Mouse (Mus musculus) layer of hippocampus, adult 6 months (tissue): ENCODE data around the gene Clca3a2. TPM values are rescaled to one million over a fixed set of nuclear protein-coding genes. Genes with fewer than 3 reads are reported as not detected.

ENCODE experiments used
- long read RNA-seq, 2 experiments: library from polyadenylated mRNA; unstranded; transcript quantifications; one replicate each; pipeline ENCODE4 v2.0.0; 2019 to 2020
- polyA plus RNA-seq: library from polyadenylated mRNA; unstranded; fragments of <200 nt; fragmentation: Nextera tagmentation; gene quantifications from 2 replicates; pipeline ENCODE4 v1.2.3, GENCODE M21; 2021

The Clca3a2 gene
- 0.14 TPM in 1 of 2 replicates, not detected in the other for polyA plus RNA-seq
- long read RNA-seq, experiment 1 = 0 reads
- long read RNA-seq, experiment 2 = 0 reads

DNA sequence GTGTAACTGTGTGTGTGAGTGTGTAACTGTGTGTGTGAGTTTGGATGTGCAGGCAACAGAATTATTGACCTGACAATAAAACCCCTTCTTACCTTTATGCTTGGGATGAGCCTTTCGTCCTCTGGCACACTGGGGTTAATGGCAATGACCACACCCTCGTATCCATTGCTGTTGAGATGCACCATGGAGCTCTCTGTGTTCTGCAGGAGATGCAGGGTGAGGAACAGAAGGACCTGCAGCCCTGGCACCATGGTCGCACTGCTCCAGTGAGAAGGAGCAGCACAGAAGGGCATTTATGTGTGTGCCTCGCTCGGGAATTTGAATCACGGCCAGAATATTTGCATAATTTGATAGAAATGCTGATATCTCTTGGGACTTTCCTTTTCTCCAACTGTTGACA is at the start of gene Clca3a2:
TSS of gene Clca3a2 (minus strand) at position 276 of the 400 bp plus-strand sequence.

DNA sequence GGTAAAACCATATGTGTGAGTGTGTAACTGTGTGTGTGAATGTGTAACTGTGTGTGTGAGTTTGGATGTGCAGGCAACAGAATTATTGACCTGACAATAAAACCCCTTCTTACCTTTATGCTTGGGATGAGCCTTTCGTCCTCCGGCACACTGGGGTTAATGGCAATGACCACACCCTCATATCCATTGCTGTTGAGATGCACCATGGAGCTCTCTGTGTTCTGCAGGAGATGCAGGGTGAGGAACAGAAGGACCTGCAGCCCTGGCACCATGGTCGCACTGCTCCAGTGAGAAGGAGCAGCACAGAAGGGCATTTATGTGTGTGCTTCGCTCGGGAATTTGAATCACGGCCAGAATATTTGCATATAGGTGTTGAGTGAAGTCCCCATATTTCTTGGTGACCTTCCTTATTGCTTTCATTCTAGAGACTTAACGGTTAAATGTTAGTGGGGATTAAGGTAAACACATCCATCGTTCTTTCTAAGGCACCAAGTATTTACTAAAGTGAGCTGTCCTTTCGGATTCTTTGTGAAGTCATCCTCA is 29.8 kb upstream of the Clca3a2 start, which contains the start of gene Clca3b:
TSS of gene Clca3b (minus strand) at position 344 of the 543 bp plus-strand sequence.

DNA sequence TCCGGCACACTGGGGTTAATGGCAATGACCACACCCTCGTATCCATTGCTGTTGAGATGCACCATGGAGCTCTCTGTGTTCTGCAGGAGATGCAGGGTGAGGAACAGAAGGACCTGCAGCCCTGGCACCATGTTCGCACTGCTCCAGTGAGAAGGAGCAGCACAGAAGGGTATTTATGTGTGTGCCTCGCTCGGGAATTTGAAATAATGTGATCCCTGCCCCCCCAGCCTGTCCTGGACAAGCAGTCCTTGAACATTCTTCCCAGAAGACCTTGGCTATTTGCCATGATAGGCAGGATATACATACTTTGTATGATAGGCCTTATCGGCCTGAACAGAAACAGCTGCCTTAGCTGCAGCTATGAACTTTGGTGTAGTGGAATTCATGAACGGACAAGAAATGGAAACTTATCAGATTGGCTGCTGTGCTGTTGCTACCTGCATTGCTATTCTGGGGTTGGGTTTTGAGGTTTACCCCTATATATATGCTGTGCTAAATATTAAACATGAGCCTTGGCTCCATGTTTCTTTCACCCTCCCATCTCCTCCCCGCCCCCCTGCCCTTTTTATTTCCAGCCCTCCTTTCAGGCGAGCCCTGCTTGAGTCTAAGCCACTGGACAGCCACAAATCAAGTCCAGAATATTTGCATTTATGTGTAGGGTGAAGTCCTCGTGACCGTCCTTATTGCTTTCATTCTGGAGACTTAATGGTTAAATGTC is 58.5 kb downstream of the Clca3a2 start, which contains the start of gene Clca3a1:
TSS of gene Clca3a1 (minus strand) at position 386 of the 718 bp plus-strand sequence.

Other genes with a start within 250 kb of the Clca3a2 start
- gene Hs2st1, start 249.3 kb downstream of the Clca3a2 start, polyA plus RNA-seq = 3.2 TPM in 2 replicates
- 111 and 122 TPM in 2 replicates for gene Selenof, start 249.2 kb downstream of the Clca3a2 start, polyA plus RNA-seq
- 45.2 and 52.5 TPM in 2 replicates for gene Sh3glb1, start 99.2 kb downstream of the Clca3a2 start, polyA plus RNA-seq
- gene Clca3a1, start 58.5 kb downstream of the Clca3a2 start, polyA plus RNA-seq = 0.04 and 0.05 TPM in 2 replicates
- not detected in 2 replicates for gene Clca3b, start 29.9 kb upstream of the Clca3a2 start, polyA plus RNA-seq
- not detected in 2 replicates for gene Clca4b, start 113.0 kb upstream of the Clca3a2 start, polyA plus RNA-seq
- gene Clca4a, start 155.6 kb upstream of the Clca3a2 start, polyA plus RNA-seq = not detected in 2 replicates
- not detected in 2 replicates for gene Clca1, start 213.3 kb upstream of the Clca3a2 start, polyA plus RNA-seq